Mouse (Mus musculus): ENCODE measurements at regions not wholly inside any gene's neighbourhood (a gene's known extent, or its start where the extent isn't known, plus 50 kb on each side); places are given as distances from the start of the nearest gene placed in this dataset.

DNA sequence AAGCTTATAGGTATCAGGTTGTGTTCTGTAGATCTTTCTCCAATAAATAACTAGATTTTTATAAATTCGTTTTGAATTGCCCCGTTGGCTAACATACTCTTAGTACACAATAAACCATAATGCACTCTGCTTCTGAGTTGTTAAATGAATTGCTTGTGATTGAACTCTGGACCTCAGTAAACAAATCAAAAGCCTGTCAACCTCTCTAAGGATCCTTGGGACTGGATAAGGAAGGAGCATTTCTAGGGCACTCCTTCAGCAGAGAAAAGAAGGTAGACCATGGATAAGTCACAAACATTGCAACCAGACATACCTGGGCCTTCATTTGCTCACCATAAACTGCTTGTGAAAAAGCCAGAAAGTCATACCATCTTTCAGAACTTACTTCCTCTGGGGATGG is 191.4 kb downstream of the S1pr1 start:
- TF ChIP-seq POLR2A (IDR thresholded peaks at IDR 0.05; ENCODE audit: low read depth, low read length): no peak
- TF ChIP-seq BHLHE40 (IDR thresholded peaks at IDR 0.05; ENCODE audit: low read depth, low read length): no peak
- TF ChIP-seq USF1 (IDR thresholded peaks at IDR 0.05; ENCODE audit: low read depth, low read length): no peak
- no peak for TF ChIP-seq EP300 (IDR thresholded peaks at IDR 0.05; ENCODE audit: low read length)
- no peak for TF ChIP-seq TBP (conservative IDR thresholded peaks at IDR 0.05; ENCODE audit: low read depth, low read length)
- no peak for TF ChIP-seq ZKSCAN1 (IDR thresholded peaks at IDR 0.05; ENCODE audit: borderline replicate concordance, low read depth, low read length)
- TF ChIP-seq KAT2A (IDR thresholded peaks at IDR 0.05; ENCODE audit: insufficient replicate concordance, low read length): no peak
- TF ChIP-seq CHD2 (IDR thresholded peaks at IDR 0.05; ENCODE audit: low read length): no peak
- no peak for TF ChIP-seq CTCF (conservative IDR thresholded peaks at IDR 0.05 in 1 of 2, IDR thresholded peaks at IDR 0.05 in 1 of 2; ENCODE audit: low read depth in 2 of 2, low read length in 2 of 2)
- TF ChIP-seq ZMIZ1 (IDR thresholded peaks at IDR 0.05; ENCODE audit: low read depth, low read length): no peak
- no peak for TF ChIP-seq CHD1 (IDR thresholded peaks at IDR 0.05; ENCODE audit: low read depth, low read length)
- TF ChIP-seq MAX (IDR thresholded peaks at IDR 0.05; ENCODE audit: low read length): no peak
- no peak for TF ChIP-seq HCFC1 (IDR thresholded peaks at IDR 0.05; ENCODE audit: low read depth, low read length)
- TF ChIP-seq MEF2A (IDR thresholded peaks at IDR 0.05; ENCODE audit: borderline replicate concordance, low read depth, low read length): no peak

Measured in CH12.LX (cell line).